Mouse (Mus musculus): ENCODE data around the gene Hist1h1d. TPM values are rescaled to one million over a fixed set of nuclear protein-coding genes. Genes with fewer than 3 reads are reported as not detected.

The Hist1h1d gene
- polyA plus RNA-seq, 1 experiment from 2014 or later, result 0.26 TPM

Small RNAs within 50 kb of the gene (microRNA-seq; reads per million reads assigned to microRNA genes)
- gene Gm44297 (ENCODE audit: borderline replicate concordance, insufficient number of aligned reads), result not detected
- gene Gm44359 (ENCODE audit: borderline replicate concordance, insufficient number of aligned reads), result not detected
- not detected for gene Gm44394 (ENCODE audit: borderline replicate concordance, insufficient number of aligned reads)
- gene n-TStga1 (ENCODE audit: borderline replicate concordance, insufficient number of aligned reads), result not detected

Other genes starting within 250 kb of the Hist1h1d start
- gene Zfp322a, start 184.1 kb upstream of the Hist1h1d start, polyA plus RNA-seq (2015; fragmentation: Nextera tagmentation; extraction: Ambion mirVana), result 21.0 and 26.2 TPM in 2 replicates
- 7.9 and 11.4 TPM in 2 replicates for gene Abt1, start 129.4 kb upstream of the Hist1h1d start, polyA plus RNA-seq (2015; fragmentation: Nextera tagmentation; extraction: Ambion mirVana)
- 0.06 and 0.30 TPM in 2 replicates for gene Btn1a1, start 87.4 kb upstream of the Hist1h1d start, polyA plus RNA-seq (2015; fragmentation: Nextera tagmentation; extraction: Ambion mirVana)
- gene Btn2a2, start 64.4 kb upstream of the Hist1h1d start, polyA plus RNA-seq (2015; fragmentation: Nextera tagmentation; extraction: Ambion mirVana), result 0.30 TPM in 1 of 2 replicates, not detected in the other
- gene Hist1h4h, start 22.2 kb upstream of the Hist1h1d start, polyA plus RNA-seq (2015; fragmentation: Nextera tagmentation; extraction: Ambion mirVana), result 11.5 and 11.7 TPM in 2 replicates
- 3.9 and 7.2 TPM in 2 replicates for gene Hist1h2af, start 19.4 kb upstream of the Hist1h1d start, polyA plus RNA-seq (2015; fragmentation: Nextera tagmentation; extraction: Ambion mirVana)
- 1.4 and 1.9 TPM in 2 replicates for gene Hist1h3g, start 17.8 kb upstream of the Hist1h1d start, polyA plus RNA-seq (2015; fragmentation: Nextera tagmentation; extraction: Ambion mirVana)
- 0.24 and 0.48 TPM in 2 replicates for gene Hist1h2bh, start 9.9 kb upstream of the Hist1h1d start, polyA plus RNA-seq (2015; fragmentation: Nextera tagmentation; extraction: Ambion mirVana)
- 0.75 and 0.84 TPM in 2 replicates for gene Hist1h3f, start 9.2 kb upstream of the Hist1h1d start, polyA plus RNA-seq (2015; fragmentation: Nextera tagmentation; extraction: Ambion mirVana)
- gene Hist1h4f, start 1.6 kb upstream of the Hist1h1d start, polyA plus RNA-seq (2015; fragmentation: Nextera tagmentation; extraction: Ambion mirVana), result not detected in 2 replicates
- gene Hist1h3e, start 9.1 kb downstream of the Hist1h1d start, polyA plus RNA-seq (2015; fragmentation: Nextera tagmentation; extraction: Ambion mirVana), result 3.7 and 4.0 TPM in 2 replicates
- gene Hist1h2ae, start 18.0 kb downstream of the Hist1h1d start, polyA plus RNA-seq (2015; fragmentation: Nextera tagmentation; extraction: Ambion mirVana), result 38.1 and 43.6 TPM in 2 replicates
- gene Hist1h2bg, start 18.1 kb downstream of the Hist1h1d start, polyA plus RNA-seq (2015; fragmentation: Nextera tagmentation; extraction: Ambion mirVana), result 2.6 and 5.2 TPM in 2 replicates
- 0.86 and 1.0 TPM in 2 replicates for gene Hist1h2bf, start 20.9 kb downstream of the Hist1h1d start, polyA plus RNA-seq (2015; fragmentation: Nextera tagmentation; extraction: Ambion mirVana)
- gene Hist1h2ad, start 21.1 kb downstream of the Hist1h1d start, polyA plus RNA-seq (2015; fragmentation: Nextera tagmentation; extraction: Ambion mirVana), result 0.74 and 1.1 TPM in 2 replicates
- 1.9 and 2.4 TPM in 2 replicates for gene Hist1h3d, start 22.5 kb downstream of the Hist1h1d start, polyA plus RNA-seq (2015; fragmentation: Nextera tagmentation; extraction: Ambion mirVana)
- gene Hist1h4d, start 28.3 kb downstream of the Hist1h1d start, polyA plus RNA-seq (2015; fragmentation: Nextera tagmentation; extraction: Ambion mirVana), result 48.4 and 56.4 TPM in 2 replicates
- 1.3 and 1.7 TPM in 2 replicates for gene Hist1h2be, start 67.9 kb downstream of the Hist1h1d start, polyA plus RNA-seq (2015; fragmentation: Nextera tagmentation; extraction: Ambion mirVana)
- 13.4 and 14.3 TPM in 2 replicates for gene Hist1h1e, start 69.3 kb downstream of the Hist1h1d start, polyA plus RNA-seq (2015; fragmentation: Nextera tagmentation; extraction: Ambion mirVana)
- 0.62 and 1.6 TPM in 2 replicates for gene Hist1h2ac, start 130.7 kb downstream of the Hist1h1d start, polyA plus RNA-seq (2015; fragmentation: Nextera tagmentation; extraction: Ambion mirVana)
- 173 and 221 TPM in 2 replicates for gene Hist1h2bc, start 130.9 kb downstream of the Hist1h1d start, polyA plus RNA-seq (2015; fragmentation: Nextera tagmentation; extraction: Ambion mirVana)
- gene Hist1h1t, start 142.6 kb downstream of the Hist1h1d start, polyA plus RNA-seq (2015; fragmentation: Nextera tagmentation; extraction: Ambion mirVana), result not detected in 2 replicates
- gene Hist1h4c, start 145.2 kb downstream of the Hist1h1d start, polyA plus RNA-seq (2015; fragmentation: Nextera tagmentation; extraction: Ambion mirVana), result 3.9 and 5.8 TPM in 2 replicates
- 27.9 and 33.6 TPM in 2 replicates for gene Hfe, start 157.6 kb downstream of the Hist1h1d start, polyA plus RNA-seq (2015; fragmentation: Nextera tagmentation; extraction: Ambion mirVana)
- 137 and 180 TPM in 2 replicates for gene Hist1h1c, start 185.5 kb downstream of the Hist1h1d start, polyA plus RNA-seq (2015; fragmentation: Nextera tagmentation; extraction: Ambion mirVana)
- 1.2 and 1.4 TPM in 2 replicates for gene Hist1h3c, start 192.3 kb downstream of the Hist1h1d start, polyA plus RNA-seq (2015; fragmentation: Nextera tagmentation; extraction: Ambion mirVana)
- 0.84 and 0.95 TPM in 2 replicates for gene Hist1h2bb, start 193.5 kb downstream of the Hist1h1d start, polyA plus RNA-seq (2015; fragmentation: Nextera tagmentation; extraction: Ambion mirVana)
- gene Hist1h2ab, start 197.9 kb downstream of the Hist1h1d start, polyA plus RNA-seq (2015; fragmentation: Nextera tagmentation; extraction: Ambion mirVana), result 18.1 and 21.8 TPM in 2 replicates
- 2.5 and 3.1 TPM in 2 replicates for gene Hist1h3b, start 199.0 kb downstream of the Hist1h1d start, polyA plus RNA-seq (2015; fragmentation: Nextera tagmentation; extraction: Ambion mirVana)
- gene Hist1h4b, start 203.8 kb downstream of the Hist1h1d start, polyA plus RNA-seq (2015; fragmentation: Nextera tagmentation; extraction: Ambion mirVana), result 0.50 and 1.1 TPM in 2 replicates
- gene Hist1h4a, start 208.0 kb downstream of the Hist1h1d start, polyA plus RNA-seq (2015; fragmentation: Nextera tagmentation; extraction: Ambion mirVana), result 0.52 TPM in 1 of 2 replicates, not detected in the other
- gene Hist1h3a, start 209.1 kb downstream of the Hist1h1d start, polyA plus RNA-seq (2015; fragmentation: Nextera tagmentation; extraction: Ambion mirVana), result 1.1 and 1.8 TPM in 2 replicates
- 1.2 and 1.8 TPM in 2 replicates for gene Hist1h1a, start 210.4 kb downstream of the Hist1h1d start, polyA plus RNA-seq (2015; fragmentation: Nextera tagmentation; extraction: Ambion mirVana)
- 0.12 TPM in 1 of 2 replicates, not detected in the other for gene Trim38, start 216.7 kb downstream of the Hist1h1d start, polyA plus RNA-seq (2015; fragmentation: Nextera tagmentation; extraction: Ambion mirVana)

Data from adrenal gland, postnatal 0 days (tissue).